Mouse (Mus musculus) embryo, embryonic 10.5 days (tissue): ENCODE data around the gene Hint3.

Experiments
- DNase-seq: peaks from one replicate; pipeline ENCODE4 v3.0.0-alpha.2; 2015; ENCODE audit warnings: low spot score

Gene Hint3

GRCm38 (mm10) chr10:30587037-30587436 lies 42.4 kb downstream of the Hint3 start:
- peak; percentile 34 for DNase-seq

GRCm38 (mm10) chr10:30585691-30586090 lies 43.7 kb downstream of the Hint3 start:
- no peak for DNase-seq

GRCm38 (mm10) chr10:30577670-30578280 lies 51.7 kb downstream of the Hint3 start:
- DNase-seq: no peak

GRCm38 (mm10) chr10:30566364-30566763 lies 63.1 kb downstream of the Hint3 start:
- no peak for DNase-seq

- DNase-seq: no peak
These were observed 64.8 kb downstream of the Hint3 start for GRCm38 (mm10) chr10:30564651-30565050.
